In the genomic region with DNA sequence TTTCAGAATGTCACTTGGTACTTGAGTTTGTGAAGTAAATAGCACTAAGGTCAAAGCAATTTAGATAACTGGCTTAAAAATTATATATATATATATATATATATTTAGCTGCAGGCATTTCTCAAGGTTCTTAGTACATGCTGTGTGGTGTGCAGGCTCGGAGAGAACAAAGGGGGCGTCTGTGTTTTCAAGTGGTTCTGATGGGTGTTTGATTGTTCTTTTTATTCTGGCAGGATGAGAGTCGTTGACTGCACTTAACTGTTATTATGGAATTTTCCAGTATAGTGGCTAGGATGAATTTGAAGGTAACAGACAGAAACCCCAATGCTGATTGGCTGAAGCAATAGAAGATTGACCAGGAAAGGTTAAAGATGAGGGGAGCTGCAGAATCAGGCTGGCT, we compare ENCODE assay signal across 13 mouse cellular contexts.
"Had no signal": no experiment of that assay in that cellular context is flagged by ENCODE, and none has a peak within 500 bp of the region (broad histone marks: within the 10 kb centered on the region; RNA-seq: fewer than 3 reads in every experiment).

No protein-coding gene starts in this region.

- H3K27ac ChIP-seq: limb, embryonic 12.5 days; liver, embryonic 15.5 days; midbrain, embryonic 13.5 days; neural tube, embryonic 15.5 days had no signal

- H3K4me2 ChIP-seq: limb, embryonic 12.5 days; liver, embryonic 15.5 days; midbrain, embryonic 13.5 days; neural tube, embryonic 15.5 days had no signal

- H3K4me3 ChIP-seq: limb, embryonic 12.5 days; liver, embryonic 15.5 days; megakaryocyte, embryonic 14.5 days; midbrain, embryonic 13.5 days; myocyte; neural tube, embryonic 15.5 days had no signal

- DNase-seq: kidney, adult 8-10 months; kidney, postnatal 25 days; lung, adult 2 months; right cerebral cortex, adult 18-20 months; spleen, adult 18-20 months; thymus, adult 18-20 months; thymus, postnatal 14 days had no signal

- H3K27me3 ChIP-seq: limb, embryonic 12.5 days; midbrain, embryonic 13.5 days; neural tube, embryonic 15.5 days had no signal

- H3K9me3 ChIP-seq: limb, embryonic 12.5 days; liver, embryonic 15.5 days; megakaryocyte, embryonic 14.5 days; midbrain, embryonic 13.5 days; neural tube, embryonic 15.5 days had no signal

- ATAC-seq: midbrain, embryonic 13.5 days had no signal

- H3K9ac ChIP-seq: limb, embryonic 12.5 days; liver, embryonic 15.5 days; midbrain, embryonic 13.5 days; neural tube, embryonic 15.5 days had no signal

- H3K4me1 ChIP-seq: midbrain, embryonic 13.5 days had no signal

- H3K36me3 ChIP-seq: limb, embryonic 12.5 days; liver, embryonic 15.5 days; midbrain, embryonic 13.5 days; neural tube, embryonic 15.5 days had no signal
